Mouse (Mus musculus): ENCODE results near the gene Calhm3. TPM values are rescaled to one million over a fixed set of nuclear protein-coding genes. Genes with fewer than 3 reads are reported as not detected.
A peak's percentile ranks its signal among the peaks of the same experiment; 100 is the strongest.

Gene Calhm3
- polyA plus RNA-seq, 1 experiment from 2014 or later = 0.33 TPM

- H3K9me3 ChIP-seq (ENCODE audit: control insufficient read depth, low read length) = no peaks in the 10 kb centered on the region
- no peak for ATAC-seq (ENCODE audit: low read depth)
- H3K27ac ChIP-seq (ENCODE audit: low read depth, low read length) = no peak overlapping the region
- no peak overlapping the region for H3K9ac ChIP-seq (replicated peaks; ENCODE audit: low read depth, low read length)
- WGBS = 36% methylated on average over 15 of the region's 15 CpGs
- H3K27me3 ChIP-seq (ENCODE audit: control insufficient read depth, insufficient read depth, low read length) = no peaks in the 10 kb centered on the region
- H3K4me2 ChIP-seq (ENCODE audit: low read depth, low read length) = no peak overlapping the region
- H3K4me1 ChIP-seq (ENCODE audit: control insufficient read depth, insufficient read depth, low read length) = 0 out of 2 replicates have a peak, but pooled peaks cover 5% of the 10 kb centered on the region
- no peaks in the 10 kb centered on the region for H3K36me3 ChIP-seq (ENCODE audit: control insufficient read depth, insufficient read depth, low read length)
- no peak overlapping the region for H3K4me3 ChIP-seq (ENCODE audit: low read depth, low read length)
Observed at GRCm38 (mm10) chr19:47186514-47187275, 29.1 kb upstream of the Calhm3 start.

GRCm38 (mm10) chr19:47184736-47185135, 27.2 kb upstream of the Calhm3 start:
- H3K27me3 ChIP-seq (ENCODE audit: control insufficient read depth, insufficient read depth, low read length) = no peaks in the 10 kb centered on the region
- H3K36me3 ChIP-seq (ENCODE audit: control insufficient read depth, insufficient read depth, low read length) = no peaks in the 10 kb centered on the region
- ATAC-seq (ENCODE audit: low read depth) = no peak
- no peak overlapping the region for H3K27ac ChIP-seq (ENCODE audit: low read depth, low read length)
- no peak overlapping the region for H3K4me2 ChIP-seq (ENCODE audit: low read depth, low read length)
- peaks cover 9% of the 10 kb centered on the region; the same call in 1 of the 2 replicates for H3K4me1 ChIP-seq (ENCODE audit: control insufficient read depth, insufficient read depth, low read length)
- no peaks in the 10 kb centered on the region for H3K9me3 ChIP-seq (ENCODE audit: control insufficient read depth, low read length)
- H3K9ac ChIP-seq (replicated peaks; ENCODE audit: low read depth, low read length) = no peak overlapping the region
- H3K4me3 ChIP-seq (ENCODE audit: low read depth, low read length) = no peak overlapping the region
- WGBS = 49% methylated on average over 4 of the region's 4 CpGs

- Histone ChIP-seq H3K9ac (replicated peaks; ENCODE audit: low read depth, low read length) (no peak overlapping the region), H3K36me3 (ENCODE audit: control insufficient read depth, insufficient read depth, low read length) (no peaks in the 10 kb centered on the region), H3K9me3 (ENCODE audit: control insufficient read depth, low read length) (no peaks in the 10 kb centered on the region), H3K27me3 (ENCODE audit: control insufficient read depth, insufficient read depth, low read length) (no peaks in the 10 kb centered on the region), H3K4me2 (ENCODE audit: low read depth, low read length) (no peak overlapping the region), H3K4me3 (ENCODE audit: low read depth, low read length) (no peak overlapping the region), H3K27ac (ENCODE audit: low read depth, low read length) (no peak overlapping the region), H3K4me1 (ENCODE audit: control insufficient read depth, insufficient read depth, low read length) (peaks cover 12% of the 10 kb centered on the region; the same call in 1 of the 2 replicates)
- ATAC-seq (ENCODE audit: low read depth) = no peak
- 52% methylated on average over 8 of the region's 8 CpGs for WGBS
Observed at GRCm38 (mm10) chr19:47184221-47184620, 26.7 kb upstream of the Calhm3 start.

GRCm38 (mm10) chr19:47180011-47180410, 22.4 kb upstream of the Calhm3 start:
- peaks cover 12% of the 10 kb centered on the region; the same call in 1 of the 2 replicates for H3K4me1 ChIP-seq (ENCODE audit: control insufficient read depth, insufficient read depth, low read length)
- ATAC-seq (ENCODE audit: low read depth) = no peak
- no peaks in the 10 kb centered on the region for H3K9me3 ChIP-seq (ENCODE audit: control insufficient read depth, low read length)
- 15% methylated on average over 8 of the region's 8 CpGs for WGBS
- no peaks in the 10 kb centered on the region for H3K27me3 ChIP-seq (ENCODE audit: control insufficient read depth, insufficient read depth, low read length)
- H3K27ac ChIP-seq (ENCODE audit: low read depth, low read length) = no peak overlapping the region
- no peaks in the 10 kb centered on the region for H3K36me3 ChIP-seq (ENCODE audit: control insufficient read depth, insufficient read depth, low read length)
- 0 out of 2 replicates have a peak overlapping the region, but pooled peaks have one; percentile 74 for H3K9ac ChIP-seq (replicated peaks; ENCODE audit: low read depth, low read length)
- peak overlapping the region; percentile 96 for H3K4me2 ChIP-seq (ENCODE audit: low read depth, low read length)
- H3K4me3 ChIP-seq (ENCODE audit: low read depth, low read length) = peak overlapping the region; percentile 68

DNA sequence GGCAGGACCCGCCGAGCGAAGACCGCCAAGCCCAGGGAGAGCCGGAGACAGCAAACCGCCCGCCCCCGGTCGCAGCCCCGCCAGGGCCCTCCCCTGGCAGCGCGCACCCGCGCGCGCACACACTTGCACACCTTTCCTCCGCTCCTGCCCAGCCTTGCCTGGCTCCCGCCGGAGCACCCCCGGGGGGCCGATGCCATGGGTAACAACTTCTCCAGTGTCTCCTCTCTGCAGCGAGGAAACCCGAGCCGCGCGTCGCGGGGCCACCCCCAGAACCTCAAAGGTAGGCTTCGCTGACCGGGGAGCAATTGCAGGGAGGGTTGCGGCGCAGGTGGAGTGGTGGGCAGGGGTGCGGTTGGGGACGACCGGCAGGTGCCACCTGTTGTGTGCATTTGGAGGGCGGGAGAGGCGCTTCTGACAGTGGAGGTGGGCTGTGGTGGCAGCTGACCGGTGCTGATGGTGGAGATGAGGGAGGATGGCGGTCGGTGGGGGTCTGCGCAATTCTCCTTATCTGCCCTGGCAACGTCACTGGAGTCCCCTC, 21.8 kb upstream of the Calhm3 start:
- Histone ChIP-seq H3K4me2 (ENCODE audit: low read depth, low read length) (peak overlapping the region; percentile 96), H3K4me3 (ENCODE audit: low read depth, low read length) (peak overlapping the region; percentile 68), H3K36me3 (ENCODE audit: control insufficient read depth, insufficient read depth, low read length) (no peaks in the 10 kb centered on the region), H3K27me3 (ENCODE audit: control insufficient read depth, insufficient read depth, low read length) (no peaks in the 10 kb centered on the region), H3K9ac (replicated peaks; ENCODE audit: low read depth, low read length) (peak overlapping the region; percentile 74), H3K4me1 (ENCODE audit: control insufficient read depth, insufficient read depth, low read length) (peaks cover 9% of the 10 kb centered on the region; the same call in 1 of the 2 replicates), H3K9me3 (ENCODE audit: control insufficient read depth, low read length) (no peaks in the 10 kb centered on the region), H3K27ac (ENCODE audit: low read depth, low read length) (peak overlapping the region; percentile 55)
- ATAC-seq (ENCODE audit: low read depth) = peak; percentile 29
- under 1% methylated on average over 42 of the region's 42 CpGs for WGBS

GRCm38 (mm10) chr19:47178431-47179271, 21.1 kb upstream of the Calhm3 start, which contains the start of gene Neurl1a:
Gene Neurl1a, plus strand, starts transcription at chr19:47178820.
- ATAC-seq (ENCODE audit: low read depth) = peak; percentile 65
- H3K36me3 ChIP-seq (ENCODE audit: control insufficient read depth, insufficient read depth, low read length) = no peaks in the 10 kb centered on the region
- under 1% methylated on average over 40 of the region's 98 CpGs for WGBS
- peak within 1 kb of the TSS; percentile 55 for H3K27ac ChIP-seq (ENCODE audit: low read depth, low read length)
- H3K4me3 ChIP-seq (ENCODE audit: low read depth, low read length) = peak within 1 kb of the TSS; percentile 68
- peak within 1 kb of the TSS; percentile 96 for H3K4me2 ChIP-seq (ENCODE audit: low read depth, low read length)
- H3K27me3 ChIP-seq (ENCODE audit: control insufficient read depth, insufficient read depth, low read length) = no peaks in the 10 kb centered on the region
- H3K9ac ChIP-seq (replicated peaks; ENCODE audit: low read depth, low read length) = peak within 1 kb of the TSS; percentile 74
- peaks cover 7% of the 10 kb centered on the region; the same call in 1 of the 2 replicates for H3K4me1 ChIP-seq (ENCODE audit: control insufficient read depth, insufficient read depth, low read length)
- no peaks in the 10 kb centered on the region for H3K9me3 ChIP-seq (ENCODE audit: control insufficient read depth, low read length)

GRCm38 (mm10) chr19:47178001-47178400, 20.4 kb upstream of the Calhm3 start:
- Histone ChIP-seq H3K27ac (ENCODE audit: low read depth, low read length) (no peak overlapping the region), H3K36me3 (ENCODE audit: control insufficient read depth, insufficient read depth, low read length) (no peaks in the 10 kb centered on the region)
- 21% methylated on average over 10 of the region's 10 CpGs for WGBS

GRCm38 (mm10) chr19:47176916-47177505, 19.4 kb upstream of the Calhm3 start:
- Histone ChIP-seq H3K4me2 (ENCODE audit: low read depth, low read length) (no peak overlapping the region), H3K4me1 (ENCODE audit: control insufficient read depth, insufficient read depth, low read length) (peaks cover 7% of the 10 kb centered on the region; the same call in 1 of the 2 replicates), H3K36me3 (ENCODE audit: control insufficient read depth, insufficient read depth, low read length) (no peaks in the 10 kb centered on the region), H3K9me3 (ENCODE audit: control insufficient read depth, low read length) (no peaks in the 10 kb centered on the region), H3K27ac (ENCODE audit: low read depth, low read length) (0 out of 2 replicates have a peak overlapping the region, but pooled peaks have one; percentile 39), H3K4me3 (ENCODE audit: low read depth, low read length) (no peak overlapping the region), H3K27me3 (ENCODE audit: control insufficient read depth, insufficient read depth, low read length) (no peaks in the 10 kb centered on the region), H3K9ac (replicated peaks; ENCODE audit: low read depth, low read length) (no peak overlapping the region)
- WGBS = 65% methylated on average over 2 of the region's 2 CpGs
- no peak for ATAC-seq (ENCODE audit: low read depth)

More at GRCm38 (mm10) chr19:47178001-47178400, 20.4 kb upstream of the Calhm3 start:
- ATAC-seq (ENCODE audit: low read depth) = peak; percentile 52; the same call in 1 of the 2 replicates
- no peaks in the 10 kb centered on the region for H3K27me3 ChIP-seq (ENCODE audit: control insufficient read depth, insufficient read depth, low read length)
- no peaks in the 10 kb centered on the region for H3K9me3 ChIP-seq (ENCODE audit: control insufficient read depth, low read length)
- H3K9ac ChIP-seq (replicated peaks; ENCODE audit: low read depth, low read length) = no peak overlapping the region
- peaks cover 7% of the 10 kb centered on the region; the same call in 1 of the 2 replicates for H3K4me1 ChIP-seq (ENCODE audit: control insufficient read depth, insufficient read depth, low read length)
- H3K4me2 ChIP-seq (ENCODE audit: low read depth, low read length) = peak overlapping the region; percentile 96; the same call in 1 of the 2 replicates
- H3K4me3 ChIP-seq (ENCODE audit: low read depth, low read length) = peak overlapping the region; percentile 68; the same call in 1 of the 2 replicates
